In the genomic region with DNA sequence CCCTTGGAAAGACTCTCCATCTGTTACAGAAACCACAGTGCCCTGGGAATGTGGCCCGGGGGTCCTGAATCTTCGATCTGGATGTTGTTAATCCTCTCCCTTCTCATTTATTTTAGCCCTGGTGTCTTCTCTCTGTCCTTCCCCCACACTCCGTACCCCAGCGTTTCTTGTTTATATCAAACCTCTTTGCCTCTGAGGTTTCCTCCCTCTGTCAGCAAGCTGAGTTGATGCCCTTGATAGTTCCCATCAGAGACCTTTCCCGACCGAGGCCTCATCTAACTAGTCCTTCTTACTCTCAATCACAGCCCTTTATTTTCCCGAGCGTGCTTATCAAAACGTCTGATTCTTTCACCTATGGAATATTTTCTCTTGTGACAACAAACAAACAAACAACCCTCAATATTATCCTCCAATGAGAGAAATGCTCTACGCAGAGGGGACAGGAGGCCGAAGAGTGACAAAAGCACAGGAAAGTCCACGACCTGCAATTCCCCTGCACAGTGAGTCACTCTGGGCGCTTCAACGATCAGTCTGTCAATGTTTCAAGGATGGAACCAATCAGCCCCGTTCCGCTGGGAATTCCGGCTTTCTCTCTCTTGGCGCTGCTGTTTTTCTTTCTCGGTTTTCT, we compare ENCODE assay signal across 8 mouse cellular contexts. TPM values are rescaled to one million over a fixed set of nuclear protein-coding genes. Genes with fewer than 3 reads are reported as not detected.
A peak's percentile ranks its signal among the peaks of the same experiment; 100 is the strongest.
DNase-seq lines count a peak whose midpoint lies in the region; ATAC-seq lines count a peak whose summit lies in the region.

No protein-coding gene starts in this region.

- H3K27ac ChIP-seq in heart, embryonic 13.5 days (replicated peaks), result peak overlapping the region; percentile 91
- peak overlapping the region; percentile 91 for H3K27ac ChIP-seq in heart, embryonic 15.5 days
- peak overlapping the region; percentile 4 for H3K27ac ChIP-seq in midbrain, embryonic 11.5 days (ENCODE audit: low read depth, low read length)

- 1% methylated on average over 19 of the region's 19 CpGs for WGBS in heart, embryonic 13.5 days
- WGBS in heart, embryonic 15.5 days, result 1% methylated on average over 19 of the region's 19 CpGs
- WGBS in midbrain, embryonic 11.5 days, result 2% methylated on average over 19 of the region's 19 CpGs

- DNase-seq in heart, postnatal 4 days, result no peak
- peak; percentile 4 for DNase-seq in Muller cell, postnatal 12 days (ENCODE audit: inconsistent ontology term)
- peak; percentile 92 for DNase-seq in midbrain, embryonic 11.5 days (ENCODE audit: low spot score, missing footprints)
- DNase-seq in layer of hippocampus, postnatal 10 days (ENCODE audit: low spot score in 2 of 2), result no peak
- no peak for DNase-seq in urinary bladder, adult 18-20 months (ENCODE audit: low spot score in 2 of 2)

- H3K9ac ChIP-seq in heart, embryonic 13.5 days, result peak overlapping the region; percentile 90
- H3K9ac ChIP-seq in heart, embryonic 15.5 days, result peak overlapping the region; percentile 73
- peak overlapping the region; percentile 50 for H3K9ac ChIP-seq in midbrain, embryonic 11.5 days (ENCODE audit: low read length)

- H3K4me3 ChIP-seq in heart, embryonic 13.5 days, result peak overlapping the region; percentile 90
- peak overlapping the region; percentile 69 for H3K4me3 ChIP-seq in heart, embryonic 15.5 days
- H3K4me3 ChIP-seq in midbrain, embryonic 11.5 days (ENCODE audit: low read depth, low read length), result peak overlapping the region; percentile 63

- no peaks in the 10 kb centered on the region for H3K27me3 ChIP-seq in heart, embryonic 13.5 days (replicated peaks)
- H3K27me3 ChIP-seq in heart, embryonic 15.5 days, result no peaks in the 10 kb centered on the region
- H3K27me3 ChIP-seq in midbrain, embryonic 11.5 days (ENCODE audit: control insufficient read depth, insufficient read depth, low read length), result no peaks in the 10 kb centered on the region

- H3K4me2 ChIP-seq in heart, embryonic 13.5 days, result peak overlapping the region; percentile 92
- H3K4me2 ChIP-seq in heart, embryonic 15.5 days, result peak overlapping the region; percentile 84
- peak overlapping the region; percentile 67 for H3K4me2 ChIP-seq in midbrain, embryonic 11.5 days

- no peak for ATAC-seq in heart, embryonic 13.5 days (ENCODE audit: extremely low read depth, insufficient number of reproducible peaks, low FRiP score, low TSS enrichment)
- ATAC-seq in heart, embryonic 15.5 days (replicated peaks; ENCODE audit: insufficient number of reproducible peaks, insufficient read depth, low FRiP score, low read depth), result no peak
- peak; percentile 30 for ATAC-seq in midbrain, embryonic 11.5 days (ENCODE audit: low FRiP score)
- no peak for ATAC-seq in granulocyte monocyte progenitor cell, adult 5-6 weeks (replicated peaks; ENCODE audit: poor library complexity, severe bottlenecking)

- peaks cover 26% of the 10 kb centered on the region for H3K4me1 ChIP-seq in heart, embryonic 13.5 days
- peaks cover 27% of the 10 kb centered on the region for H3K4me1 ChIP-seq in heart, embryonic 15.5 days (replicated peaks)
- H3K4me1 ChIP-seq in midbrain, embryonic 11.5 days (ENCODE audit: control insufficient read depth, insufficient read depth, low read length), result peaks cover 14% of the 10 kb centered on the region

- no peaks in the 10 kb centered on the region for H3K9me3 ChIP-seq in heart, embryonic 13.5 days
- H3K9me3 ChIP-seq in heart, embryonic 15.5 days (replicated peaks), result no peaks in the 10 kb centered on the region
- no peaks in the 10 kb centered on the region for H3K9me3 ChIP-seq in midbrain, embryonic 11.5 days (ENCODE audit: control insufficient read depth, low read length)

- H3K36me3 ChIP-seq in heart, embryonic 13.5 days, result peaks cover 8% of the 10 kb centered on the region; the same call in 1 of the 2 replicates
- H3K36me3 ChIP-seq in heart, embryonic 15.5 days, result peaks cover 7% of the 10 kb centered on the region; the same call in 1 of the 2 replicates
- H3K36me3 ChIP-seq in midbrain, embryonic 11.5 days (ENCODE audit: control insufficient read depth, insufficient read depth, low read length), result 0 out of 2 replicates have a peak, but pooled peaks cover 2% of the 10 kb centered on the region

RNA-seq across cellular contexts. Expression of a gene that starts 0.7 kb away (rescaled TPM):
- 9.7 and 10.3 TPM in 2 replicates for polyA plus RNA-seq in heart, embryonic 13.5 days (2015; fragmentation: Nextera tagmentation; extraction: Ambion mirVana)
- total RNA-seq in heart, postnatal 4 days (2021), result 10 to 100 TPM; 13.8 to 14.3 TPM
- 10.5 and 11.7 TPM in 2 replicates for polyA plus RNA-seq in heart, embryonic 15.5 days (2015; fragmentation: Nextera tagmentation; extraction: Ambion mirVana)
- 8.8 and 9.8 TPM in 2 replicates for polyA plus RNA-seq in midbrain, embryonic 11.5 days (2014; fragmentation: Nextera tagmentation; extraction: Ambion mirVana)
- 2.0 and 11.4 TPM in 2 replicates for total RNA-seq in granulocyte monocyte progenitor cell, adult 5-6 weeks (2014; fragmentation: Nextera tagmentation)
- total RNA-seq in granulocyte monocyte progenitor cell, adult 5-6 weeks (2017), result 9.4 TPM in 2 replicates
- 10 to 100 TPM; 24.2 to 24.9 TPM for total RNA-seq in layer of hippocampus, postnatal 10 days (2021)

RNA-seq across cellular contexts. Expression of a gene that starts 11.8 kb away (rescaled TPM):
- polyA plus RNA-seq in heart, embryonic 13.5 days (2015; fragmentation: Nextera tagmentation; extraction: Ambion mirVana), result 28.4 and 31.3 TPM in 2 replicates
- total RNA-seq in heart, postnatal 4 days (2021), result 1 to 10 TPM; 6.7 to 8.6 TPM
- polyA plus RNA-seq in heart, embryonic 15.5 days (2015; fragmentation: Nextera tagmentation; extraction: Ambion mirVana), result 37.0 and 40.9 TPM in 2 replicates
- 53.5 and 57.7 TPM in 2 replicates for polyA plus RNA-seq in midbrain, embryonic 11.5 days (2014; fragmentation: Nextera tagmentation; extraction: Ambion mirVana)
- 15.1 and 48.9 TPM in 2 replicates for total RNA-seq in granulocyte monocyte progenitor cell, adult 5-6 weeks (2014; fragmentation: Nextera tagmentation)
- 10.4 and 24.9 TPM in 2 replicates for total RNA-seq in granulocyte monocyte progenitor cell, adult 5-6 weeks (2017)
- 10 to 100 TPM; 10.4 to 14.0 TPM for total RNA-seq in layer of hippocampus, postnatal 10 days (2021)

RNA-seq across cellular contexts. Expression of a gene that starts 13.4 kb away (rescaled TPM):
- polyA plus RNA-seq in heart, embryonic 13.5 days (2015; fragmentation: Nextera tagmentation; extraction: Ambion mirVana), result 78.4 and 83.0 TPM in 2 replicates
- total RNA-seq in heart, postnatal 4 days (2021), result 10 to 100 TPM; 38.0 to 43.3 TPM
- polyA plus RNA-seq in heart, embryonic 15.5 days (2015; fragmentation: Nextera tagmentation; extraction: Ambion mirVana), result 64.3 and 92.4 TPM in 2 replicates
- 169 and 171 TPM in 2 replicates for polyA plus RNA-seq in midbrain, embryonic 11.5 days (2014; fragmentation: Nextera tagmentation; extraction: Ambion mirVana)
- total RNA-seq in granulocyte monocyte progenitor cell, adult 5-6 weeks (2014; fragmentation: Nextera tagmentation), result 80.2 and 105 TPM in 2 replicates
- 102 and 122 TPM in 2 replicates for total RNA-seq in granulocyte monocyte progenitor cell, adult 5-6 weeks (2017)
- 1 to 10 TPM; 5.3 to 6.0 TPM for total RNA-seq in layer of hippocampus, postnatal 10 days (2021)

RNA-seq across cellular contexts. Expression of a gene that starts 29.4 kb away (rescaled TPM):
- 79.5 and 82.1 TPM in 2 replicates for polyA plus RNA-seq in heart, embryonic 13.5 days (2015; fragmentation: Nextera tagmentation; extraction: Ambion mirVana)
- 10 to 100 TPM; 80.2 to 84.6 TPM for total RNA-seq in heart, postnatal 4 days (2021)
- 82.2 and 96.4 TPM in 2 replicates for polyA plus RNA-seq in heart, embryonic 15.5 days (2015; fragmentation: Nextera tagmentation; extraction: Ambion mirVana)
- polyA plus RNA-seq in midbrain, embryonic 11.5 days (2014; fragmentation: Nextera tagmentation; extraction: Ambion mirVana), result 72.4 and 73.5 TPM in 2 replicates
- 59.2 and 63.1 TPM in 2 replicates for total RNA-seq in granulocyte monocyte progenitor cell, adult 5-6 weeks (2014; fragmentation: Nextera tagmentation)
- 7.2 and 8.6 TPM in 2 replicates for total RNA-seq in granulocyte monocyte progenitor cell, adult 5-6 weeks (2017)
- total RNA-seq in layer of hippocampus, postnatal 10 days (2021), result 1,000 to 10,000 TPM in 1 of 2 experiments, 100 to 1,000 TPM in 1; 909 to 1,029 TPM

RNA-seq across cellular contexts. Expression of a gene that starts 36.2 kb away (rescaled TPM):
- polyA plus RNA-seq in heart, embryonic 13.5 days (2015; fragmentation: Nextera tagmentation; extraction: Ambion mirVana), result 8.6 and 9.0 TPM in 2 replicates
- total RNA-seq in heart, postnatal 4 days (2021), result 10 to 100 TPM; 42.6 to 55.6 TPM
- 16.1 and 25.2 TPM in 2 replicates for polyA plus RNA-seq in heart, embryonic 15.5 days (2015; fragmentation: Nextera tagmentation; extraction: Ambion mirVana)
- 6.0 and 7.3 TPM in 2 replicates for polyA plus RNA-seq in midbrain, embryonic 11.5 days (2014; fragmentation: Nextera tagmentation; extraction: Ambion mirVana)
- total RNA-seq in granulocyte monocyte progenitor cell, adult 5-6 weeks (2014; fragmentation: Nextera tagmentation), result 10.3 and 11.7 TPM in 2 replicates
- 9.4 and 9.8 TPM in 2 replicates for total RNA-seq in granulocyte monocyte progenitor cell, adult 5-6 weeks (2017)
- total RNA-seq in layer of hippocampus, postnatal 10 days (2021), result 10 to 100 TPM; 54.4 to 67.2 TPM

Comparison
In these comparisons a context has a peak if more than half of its experiments do, and no peak if none do; other contexts are left out.
1. H3K27ac ChIP-seq: peak in every context shown above with its lines; median percentile 91 in heart, embryonic 13.5 days; 91 in heart, embryonic 15.5 days; 4 in midbrain, embryonic 11.5 days.
2. DNase-seq: peak in Muller cell, postnatal 12 days (single experiment) and midbrain, embryonic 11.5 days (single experiment); none in heart, postnatal 4 days (single experiment), layer of hippocampus, postnatal 10 days (0 of 2) and urinary bladder, adult 18-20 months (0 of 2).
3. RNA of a gene that starts 13.4 kb away (total RNA-seq): 80.2 to 122 TPM in granulocyte monocyte progenitor cell, adult 5-6 weeks and 38.0 to 43.3 TPM in heart, postnatal 4 days; 5.3 to 6.0 TPM in layer of hippocampus, postnatal 10 days; every median in the first group is over 4 times any median in the second.
4. Peak in every context shown above with its lines, with median percentiles within 50 percentile points of each other: H3K4me2 ChIP-seq, H3K4me3 ChIP-seq and H3K9ac ChIP-seq.